Mouse (Mus musculus) kidney, embryonic 14.5 days (tissue): ENCODE results near the gene She. TPM values are rescaled to one million over a fixed set of nuclear protein-coding genes. Genes with fewer than 3 reads are reported as not detected.
"Not testable (repeated sequence)": the region's sequence is repeated elsewhere in the genome, so short reads cannot be mapped to it uniquely, and the experiment has no call there.

Source experiments
- ATAC-seq: fragments of 200-750 bp; cut with Nextera tagmentation; 2 replicates; pipeline ENCODE4 v1.8.0; 2017; ENCODE audit warnings: moderate number of reproducible peaks, mild to moderate bottlenecking, moderate TSS enrichment, moderate library complexity; ENCODE audit not compliant: low FRiP score, low TSS enrichment
- H3K27ac ChIP-seq: fragments of 300-500 bp; sonication (generic); 2 replicates; pipeline ENCODE4 v1.5.1; 2014; ENCODE audit warnings: low read depth, mild to moderate bottlenecking, low read length, moderate library complexity, mixed read lengths
- H3K27me3 ChIP-seq: fragments of 300-500 bp; sonication (generic); 2 replicates; pipeline ENCODE4 v1.6.1; 2014; ENCODE audit warnings: mild to moderate bottlenecking, low read length; ENCODE audit not compliant: control insufficient read depth, insufficient read depth
- H3K36me3 ChIP-seq: fragments of 300-500 bp; sonication (generic); 2 replicates; pipeline ENCODE4 v1.6.1; 2014; ENCODE audit warnings: low read length, mixed read lengths; ENCODE audit not compliant: control insufficient read depth, insufficient read depth
- H3K4me1 ChIP-seq: fragments of 300-500 bp; sonication (generic); 2 replicates; pipeline ENCODE4 v1.6.1; 2014; ENCODE audit warnings: low read length, mixed read lengths; ENCODE audit not compliant: control insufficient read depth, insufficient read depth
- H3K4me2 ChIP-seq: fragments of 300-500 bp; sonication (generic); replicated peaks from 2 replicates; pipeline ENCODE4 v1.6.1; 2014; ENCODE audit warnings: low read depth, mild to moderate bottlenecking, low read length
- H3K4me3 ChIP-seq: fragments of 300-500 bp; sonication (generic); 2 replicates; pipeline ENCODE4 v1.5.1; 2014; ENCODE audit warnings: mild to moderate bottlenecking, low read length
- H3K9ac ChIP-seq: fragments of 300-500 bp; sonication (generic); 2 replicates; pipeline ENCODE4 v1.6.1; 2014; ENCODE audit warnings: low read depth, mild to moderate bottlenecking, low read length, moderate library complexity
- H3K9me3 ChIP-seq: fragments of 300-500 bp; sonication (generic); 2 replicates; pipeline ENCODE4 v1.6.1; 2016; ENCODE audit warnings: low read length; ENCODE audit not compliant: control insufficient read depth
- WGBS: fragments of 180-500 bp; shearing (Covaris S2); extraction: QIAGEN DNeasy Blood & Tissue Kit; methylation state at CpG from one replicate; pipeline ENCODE4 v1.1.7; 2014; 5-methylcytosine and 5-hydroxymethylcytosine counted together
- polyA plus RNA-seq: library from polyadenylated mRNA; unstranded; fragments of >200 nt; fragmentation: Nextera tagmentation; extraction: Ambion mirVana; gene quantifications from 2 replicates; pipeline ENCODE4 v1.2.1, GENCODE M21; 2014

She gene
- polyA plus RNA-seq, 1 experiment from 2014 or later: 8.2 TPM

- H3K36me3 ChIP-seq: no peaks in the 10 kb centered on the region
- H3K4me3 ChIP-seq: no peak overlapping the region
- H3K4me1 ChIP-seq: no peaks in the 10 kb centered on the region
- no peak overlapping the region for H3K27ac ChIP-seq
- WGBS: 71% methylated on average over 8 of the region's 8 CpGs
- H3K4me2 ChIP-seq: no peak overlapping the region
- no peaks in the 10 kb centered on the region for H3K27me3 ChIP-seq
- ATAC-seq: no peak
- H3K9me3 ChIP-seq: no peaks in the 10 kb centered on the region
- H3K9ac ChIP-seq: no peak overlapping the region
Observed at GRCm38 (mm10) chr3:89862182-89862761, 31.1 kb downstream of the She start.

- not testable (repeated sequence) for H3K27me3 ChIP-seq, H3K4me2 ChIP-seq, H3K9ac ChIP-seq, H3K9me3 ChIP-seq, ATAC-seq, H3K27ac ChIP-seq, H3K4me3 ChIP-seq, H3K36me3 ChIP-seq, H3K4me1 ChIP-seq
- WGBS: 82% methylated on average over 3 of the region's 3 CpGs
Observed at GRCm38 (mm10) chr3:89863276-89863675, 32.1 kb downstream of the She start.

DNA sequence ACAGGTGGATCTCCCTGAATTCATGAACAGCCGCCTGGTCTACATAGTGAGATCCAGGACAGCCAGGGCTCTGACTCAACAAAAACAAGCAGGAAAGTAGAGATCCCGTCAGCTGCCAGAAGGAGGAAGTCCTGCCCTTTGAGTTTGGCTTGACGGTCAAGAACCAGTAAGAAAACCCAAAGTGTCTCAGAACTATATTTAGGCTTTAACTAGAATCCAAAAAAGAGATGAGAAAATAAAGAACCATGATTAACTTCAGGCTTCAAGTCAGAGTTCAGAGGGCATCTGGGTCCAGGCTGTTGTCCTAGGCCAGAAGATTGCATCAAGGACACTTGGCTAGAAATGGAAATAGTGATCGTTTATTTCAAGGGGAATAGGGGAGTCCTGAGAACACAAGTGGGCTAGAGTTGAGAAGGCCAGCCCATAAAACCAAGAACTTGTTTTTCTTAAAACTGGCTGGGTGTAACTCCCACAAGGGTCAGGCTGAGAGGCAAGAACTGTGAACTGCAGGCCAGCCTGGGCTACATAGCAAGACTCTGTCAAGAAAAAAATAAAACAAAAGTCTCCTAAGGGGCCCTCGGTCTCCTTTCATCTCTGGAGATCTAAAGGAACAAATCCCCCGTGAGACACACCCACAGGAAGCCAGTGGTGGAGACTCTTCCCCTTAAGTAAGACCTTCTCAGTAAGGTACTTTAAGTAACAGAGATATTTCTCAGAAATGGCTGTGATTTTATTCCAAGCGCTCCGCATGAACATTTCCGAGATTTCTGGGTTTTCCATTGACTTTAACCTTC lies 32.7 kb downstream of the She start:
- H3K4me1 ChIP-seq: peaks cover 7% of the 10 kb centered on the region; the same call in 1 of the 2 replicates
- WGBS: 68% methylated on average over 9 of the region's 9 CpGs
- H3K36me3 ChIP-seq: no peaks in the 10 kb centered on the region
- no peaks in the 10 kb centered on the region for H3K9me3 ChIP-seq
- no peak for ATAC-seq
- H3K4me2 ChIP-seq: no peak overlapping the region
- no peak overlapping the region for H3K27ac ChIP-seq
- H3K4me3 ChIP-seq: no peak overlapping the region
- H3K27me3 ChIP-seq: no peaks in the 10 kb centered on the region
- no peak overlapping the region for H3K9ac ChIP-seq

DNA sequence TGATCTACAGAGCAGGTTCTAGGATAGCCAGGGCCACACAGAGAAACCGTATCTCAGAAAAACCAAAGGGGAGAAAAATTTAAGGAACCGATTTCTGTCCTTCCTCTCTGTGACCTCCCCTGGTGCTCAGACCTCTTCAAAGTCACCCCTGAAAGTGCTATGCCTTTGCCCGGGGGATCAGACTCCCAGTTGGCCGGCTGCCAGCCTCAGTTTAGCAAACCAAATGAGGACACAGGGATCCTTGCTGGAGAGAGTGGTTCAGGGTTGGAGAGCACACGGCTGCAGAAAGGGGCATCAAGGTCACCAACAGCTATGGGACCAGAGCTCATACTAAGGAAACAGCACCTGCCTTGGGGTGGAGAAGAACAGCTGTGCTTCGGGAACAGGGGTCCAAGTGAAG lies 33.9 kb downstream of the She start:
- no peaks in the 10 kb centered on the region for H3K9me3 ChIP-seq
- H3K9ac ChIP-seq: no peak overlapping the region
- ATAC-seq: no peak
- no peaks in the 10 kb centered on the region for H3K27me3 ChIP-seq
- H3K27ac ChIP-seq: no peak overlapping the region
- peaks cover 7% of the 10 kb centered on the region; the same call in 1 of the 2 replicates for H3K4me1 ChIP-seq
- no peaks in the 10 kb centered on the region for H3K36me3 ChIP-seq
- no peak overlapping the region for H3K4me2 ChIP-seq
- whole genome bisulfite sequencing: 71% methylated on average over 6 of the region's 6 CpGs
- H3K4me3 ChIP-seq: no peak overlapping the region

- peaks cover 7% of the 10 kb centered on the region; the same call in 1 of the 2 replicates for H3K4me1 ChIP-seq
Observed at GRCm38 (mm10) chr3:89865764-89866163, 34.6 kb downstream of the She start.

DNA sequence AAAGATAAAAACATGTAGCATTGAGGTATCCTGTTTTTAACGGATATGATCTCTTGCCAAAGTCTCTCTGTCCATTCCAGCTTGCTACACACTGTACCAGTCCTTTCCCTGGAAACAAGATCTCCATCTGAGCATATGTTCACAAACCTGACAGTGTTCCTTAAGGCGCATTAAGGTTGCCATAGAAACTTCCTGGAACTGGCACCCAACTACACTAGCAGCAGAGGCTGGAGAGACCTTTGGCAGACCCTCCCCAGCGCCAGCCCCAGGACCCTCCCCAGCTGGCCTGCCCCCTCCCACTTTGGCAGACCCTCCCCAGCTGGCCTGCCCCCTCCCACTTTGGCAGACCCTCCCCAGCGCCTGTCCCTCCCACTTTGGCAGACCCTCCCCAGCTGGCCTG lies 36.5 kb downstream of the She start:
- H3K4me3 ChIP-seq: no peak overlapping the region
- H3K27me3 ChIP-seq: no peaks in the 10 kb centered on the region
- no peak overlapping the region for H3K4me2 ChIP-seq
- no peak for ATAC-seq
- WGBS: 68% methylated on average over 4 of the region's 4 CpGs
- H3K36me3 ChIP-seq: no peaks in the 10 kb centered on the region
- peaks cover 10% of the 10 kb centered on the region; the same call in 1 of the 2 replicates for H3K4me1 ChIP-seq
- no peak overlapping the region for H3K27ac ChIP-seq
- H3K9ac ChIP-seq: no peak overlapping the region
- H3K9me3 ChIP-seq: no peaks in the 10 kb centered on the region

More at GRCm38 (mm10) chr3:89865764-89866163, 34.6 kb downstream of the She start:
- Histone ChIP-seq H3K9me3 (no peaks in the 10 kb centered on the region), H3K9ac (no peak overlapping the region), H3K36me3 (no peaks in the 10 kb centered on the region), H3K27me3 (no peaks in the 10 kb centered on the region), H3K27ac (no peak overlapping the region), H3K4me2 (no peak overlapping the region), H3K4me3 (no peak overlapping the region)
- 84% methylated on average over 4 of the region's 4 CpGs for WGBS
- no peak for ATAC-seq

DNA sequence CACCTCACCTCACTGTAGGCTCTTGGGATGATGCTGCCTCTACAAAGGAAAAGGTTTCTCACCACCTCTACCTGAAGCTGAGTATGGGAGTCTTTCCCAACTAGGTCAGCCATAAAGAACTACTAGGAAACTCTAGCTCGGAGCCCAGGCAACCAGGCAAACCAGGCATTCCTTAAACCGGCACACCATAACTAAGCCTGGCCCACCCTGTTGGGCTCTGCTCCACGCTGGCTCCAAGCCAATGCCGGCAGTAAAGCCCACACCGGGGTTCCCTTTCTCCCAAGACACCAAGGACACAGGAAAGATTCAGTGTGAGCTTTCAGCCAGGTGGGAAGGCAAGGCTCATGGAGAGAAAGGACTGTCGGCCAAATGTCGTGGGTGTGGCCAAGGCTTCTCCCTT lies 37.2 kb downstream of the She start:
- H3K4me2 ChIP-seq: no peak overlapping the region; the same call in 1 of the 2 replicates
- H3K9me3 ChIP-seq: no peaks in the 10 kb centered on the region; the same call in 1 of the 2 replicates
- H3K9ac ChIP-seq: no peak overlapping the region
- H3K4me3 ChIP-seq: no peak overlapping the region
- peak; percentile 51; the same call in 1 of the 2 replicates for ATAC-seq
- no peaks in the 10 kb centered on the region for H3K27me3 ChIP-seq
- H3K36me3 ChIP-seq: no peaks in the 10 kb centered on the region
- peaks cover 10% of the 10 kb centered on the region; the same call in 1 of the 2 replicates for H3K4me1 ChIP-seq
- WGBS: 10% methylated on average over 7 of the region's 7 CpGs
- no peak overlapping the region for H3K27ac ChIP-seq

- ATAC-seq: no peak
- no peak overlapping the region; the same call in 1 of the 2 replicates for H3K4me2 ChIP-seq
- 46% methylated on average over 9 of the region's 9 CpGs for WGBS
- no peaks in the 10 kb centered on the region; the same call in 1 of the 2 replicates for H3K9me3 ChIP-seq
- H3K27ac ChIP-seq: no peak overlapping the region
- H3K4me3 ChIP-seq: no peak overlapping the region
- H3K4me1 ChIP-seq: peaks cover 10% of the 10 kb centered on the region; the same call in 1 of the 2 replicates
- no peaks in the 10 kb centered on the region for H3K27me3 ChIP-seq
- H3K9ac ChIP-seq: no peak overlapping the region
- H3K36me3 ChIP-seq: no peaks in the 10 kb centered on the region
Observed at GRCm38 (mm10) chr3:89868956-89869355, 37.8 kb downstream of the She start.

- no peak for ATAC-seq
Observed at GRCm38 (mm10) chr3:89869556-89869955, 38.4 kb downstream of the She start.

More at GRCm38 (mm10) chr3:89869556-89869955, 38.4 kb downstream of the She start:
- Histone ChIP-seq H3K4me3 (no peak overlapping the region), H3K27ac (no peak overlapping the region), H3K36me3 (no peaks in the 10 kb centered on the region), H3K4me1 (peaks cover 10% of the 10 kb centered on the region; the same call in 1 of the 2 replicates), H3K4me2 (no peak overlapping the region), H3K27me3 (no peaks in the 10 kb centered on the region), H3K9ac (no peak overlapping the region), H3K9me3 (no peaks in the 10 kb centered on the region; the same call in 1 of the 2 replicates)
- WGBS: 59% methylated on average over 9 of the region's 9 CpGs
